Mouse (Mus musculus) A20 (cell line): Measurements from ENCODE around the gene Rps18.
"Not testable (repeated sequence)": the region's sequence is repeated elsewhere in the genome, so short reads cannot be mapped to it uniquely, and the experiment has no call there.

Source experiments
- DNase-seq: peaks from one replicate; pipeline ENCODE4 v3.0.0-alpha.2; 2011; ENCODE audit warnings: low read depth, low spot score

The Rps18 gene

DNA sequence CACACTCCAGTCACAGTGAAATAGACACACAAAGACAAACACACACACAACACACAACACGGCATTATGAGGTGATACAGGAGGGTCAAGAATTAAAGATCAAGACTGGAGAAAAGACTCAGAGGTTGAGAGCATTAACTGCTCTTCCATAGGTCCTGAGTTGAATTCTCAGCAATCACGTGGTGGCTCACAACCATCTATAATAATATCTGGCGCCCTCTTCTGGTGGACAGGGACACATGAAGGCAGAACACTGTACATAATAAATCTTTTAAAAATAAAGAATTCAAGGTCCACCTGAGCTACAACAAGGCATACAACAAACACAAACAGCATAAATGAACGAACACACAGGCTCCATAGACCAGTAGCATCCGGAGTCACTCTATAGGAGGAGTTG is 13.1 kb upstream of the Rps18 start:
- DNase-seq, result peak; percentile 86

DNA sequence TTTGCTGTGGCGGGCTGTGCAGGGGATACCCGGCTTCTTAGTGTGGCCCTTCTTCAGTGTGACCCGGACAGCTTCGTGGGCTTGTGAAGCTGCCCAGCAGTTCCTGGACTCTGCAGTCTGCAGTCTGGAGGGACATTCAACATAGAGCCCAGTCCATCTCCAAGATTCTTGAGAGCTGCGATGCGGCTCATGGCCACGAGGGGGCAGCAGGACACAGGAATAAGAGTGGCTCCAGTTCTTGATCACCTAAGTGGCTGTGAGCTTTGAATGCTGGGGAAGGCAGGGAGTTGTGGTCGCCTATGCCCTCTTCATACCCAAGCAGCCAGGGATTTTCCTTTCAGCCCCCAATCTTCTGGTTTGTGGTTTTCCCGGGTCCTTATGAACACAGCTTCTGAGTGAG is 12.7 kb upstream of the Rps18 start:
- peak; percentile 70 for DNase-seq

DNA sequence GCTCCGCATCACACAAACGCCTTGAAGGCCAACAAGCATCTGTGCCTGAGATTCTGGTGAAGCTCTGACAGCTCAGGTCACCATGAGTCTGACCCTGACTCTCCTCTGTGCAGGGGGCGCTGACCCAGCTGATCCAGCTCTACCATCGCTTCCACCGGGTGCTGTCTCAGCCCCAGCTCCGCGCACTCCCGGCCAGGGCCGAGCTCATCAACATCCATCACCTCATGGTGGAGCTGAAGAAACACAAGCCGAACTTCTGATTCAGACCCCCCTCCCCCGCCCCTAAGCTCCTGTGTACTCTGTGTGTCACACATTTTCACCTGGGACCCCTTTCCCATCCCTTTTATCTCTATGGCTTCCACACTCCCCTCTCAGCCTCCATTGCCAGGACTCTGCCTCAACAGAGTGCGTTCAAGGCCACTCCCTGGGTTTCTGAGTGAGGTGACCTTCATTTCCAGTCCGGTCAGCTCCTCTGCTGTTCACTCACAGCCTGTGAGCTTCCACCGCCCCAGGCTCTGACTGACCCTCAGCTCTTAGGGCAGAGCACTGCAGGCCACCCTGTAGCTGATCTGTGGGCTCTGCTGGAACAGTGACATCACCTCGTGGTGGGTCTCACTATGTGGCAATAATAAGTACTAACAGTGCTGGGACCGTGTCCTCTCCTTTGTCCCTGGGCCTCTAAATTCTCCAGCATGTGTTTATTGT is 10.2 kb upstream of the Rps18 start:
- no peak for DNase-seq

DNA sequence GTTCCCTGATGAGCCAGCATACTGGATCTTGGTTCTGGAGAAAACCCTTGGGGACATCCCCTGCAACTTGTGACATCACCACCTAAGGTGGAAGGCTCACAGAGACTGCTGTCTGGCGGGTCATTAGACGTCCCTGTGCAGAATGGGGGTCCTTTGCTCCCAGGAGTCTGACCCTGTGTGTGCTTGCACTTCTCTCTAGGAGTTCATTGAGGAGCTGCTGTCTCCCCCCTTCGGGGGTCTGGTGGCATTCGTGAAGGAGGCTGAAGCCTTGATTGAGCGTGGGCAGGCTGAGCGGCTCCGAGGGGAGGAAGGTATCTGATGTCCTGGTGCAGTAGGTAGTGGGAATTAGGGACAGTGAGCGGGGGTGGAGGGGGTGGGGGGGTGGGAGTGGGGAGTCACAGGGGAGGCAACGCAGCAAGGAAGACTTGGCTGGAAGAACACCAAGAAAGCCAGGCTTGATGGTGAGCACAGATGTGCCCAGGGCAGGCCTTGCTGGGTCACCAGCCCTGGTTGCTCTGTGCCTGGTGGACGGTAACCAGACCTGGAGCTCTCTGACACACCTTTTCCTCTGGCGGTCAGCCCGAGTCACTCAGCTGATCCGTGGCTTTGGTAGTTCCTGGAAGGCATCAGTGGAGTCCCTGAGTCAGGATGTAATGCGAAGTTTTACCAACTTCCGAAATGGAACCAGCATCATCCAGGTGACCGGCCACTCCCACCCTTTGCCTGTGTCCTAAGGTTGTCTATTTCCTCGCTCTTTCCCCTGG is 9.5 kb upstream of the Rps18 start:
- no peak for DNase-seq

DNA sequence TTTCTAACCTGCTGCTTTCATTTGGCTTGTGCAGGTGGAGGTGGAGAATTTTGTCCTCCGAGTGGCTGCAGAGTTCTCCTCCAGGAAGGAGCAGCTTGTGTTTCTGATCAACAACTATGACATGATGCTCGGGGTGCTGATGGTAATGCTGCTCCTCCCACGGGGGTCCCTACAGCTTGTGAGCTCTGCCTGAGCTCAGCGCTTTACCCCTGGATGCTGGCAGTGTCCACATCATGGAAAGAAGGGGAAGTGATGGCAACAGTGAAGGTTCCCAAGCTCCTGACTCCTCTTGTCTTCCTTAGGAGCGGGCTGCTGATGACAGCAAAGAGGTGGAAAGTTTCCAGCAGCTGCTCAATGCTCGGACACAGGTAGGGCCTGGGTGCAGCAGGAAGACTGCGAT is 7.1 kb upstream of the Rps18 start:
- no peak for DNase-seq

DNA sequence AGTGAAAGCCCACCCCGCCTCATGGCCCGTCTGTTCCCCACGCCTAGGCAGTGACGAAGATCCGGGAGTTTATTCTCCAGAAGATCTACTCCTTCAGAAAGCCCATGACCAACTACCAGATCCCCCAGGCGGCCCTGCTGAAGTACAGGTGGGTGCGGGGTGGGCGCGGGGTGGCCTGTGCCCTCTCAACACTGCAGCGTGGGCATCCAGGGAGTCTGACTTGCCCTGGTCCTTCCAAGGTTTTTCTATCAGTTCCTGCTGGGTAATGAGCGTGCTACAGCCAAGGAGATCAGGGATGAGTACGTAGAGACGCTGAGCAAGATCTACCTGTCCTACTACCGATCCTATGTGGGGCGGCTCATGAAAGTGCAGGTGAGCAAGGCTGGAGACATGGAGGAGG is 4.1 kb upstream of the Rps18 start:
- DNase-seq, result no peak

DNA sequence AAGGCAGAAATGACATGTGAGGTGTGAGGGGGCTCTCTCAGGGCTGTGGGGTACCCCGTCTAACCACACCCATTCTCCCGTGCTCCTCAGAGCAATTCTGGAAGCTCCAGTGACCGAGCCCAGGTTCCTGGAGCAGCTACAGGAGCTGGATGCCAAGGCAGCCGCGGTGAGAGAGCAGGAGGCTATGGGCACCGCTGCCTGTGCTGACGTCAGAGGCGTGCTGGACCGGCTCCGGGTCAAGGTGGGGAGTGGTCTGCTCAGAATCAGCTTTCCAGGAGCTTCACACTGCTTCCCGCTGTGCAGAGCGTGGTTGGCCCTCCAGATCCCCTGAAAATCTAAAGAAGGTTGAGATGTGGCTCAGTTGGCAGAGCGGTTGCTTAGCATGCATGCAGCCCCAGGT is 3.3 kb upstream of the Rps18 start:
- DNase-seq, result no peak

DNA sequence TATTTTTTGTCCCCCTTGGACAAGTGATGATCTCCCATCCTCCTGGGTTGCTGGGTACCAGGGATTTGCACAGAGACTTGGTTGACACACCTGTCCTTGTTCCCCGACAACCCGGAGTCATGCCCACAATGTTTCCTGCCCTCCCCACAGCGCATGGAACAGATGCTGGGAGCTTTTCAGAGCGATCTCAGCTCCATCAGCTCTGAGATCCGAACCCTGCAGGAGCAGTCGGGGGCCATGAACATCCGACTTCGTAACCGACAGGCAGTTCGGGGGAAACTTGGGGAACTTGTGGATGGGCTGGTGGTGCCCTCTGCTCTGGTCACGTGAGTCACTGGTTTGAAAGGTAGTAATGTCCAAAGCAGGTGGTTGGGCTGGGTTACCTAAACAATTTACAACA is 2.6 kb upstream of the Rps18 start:
- no peak for DNase-seq

DNA sequence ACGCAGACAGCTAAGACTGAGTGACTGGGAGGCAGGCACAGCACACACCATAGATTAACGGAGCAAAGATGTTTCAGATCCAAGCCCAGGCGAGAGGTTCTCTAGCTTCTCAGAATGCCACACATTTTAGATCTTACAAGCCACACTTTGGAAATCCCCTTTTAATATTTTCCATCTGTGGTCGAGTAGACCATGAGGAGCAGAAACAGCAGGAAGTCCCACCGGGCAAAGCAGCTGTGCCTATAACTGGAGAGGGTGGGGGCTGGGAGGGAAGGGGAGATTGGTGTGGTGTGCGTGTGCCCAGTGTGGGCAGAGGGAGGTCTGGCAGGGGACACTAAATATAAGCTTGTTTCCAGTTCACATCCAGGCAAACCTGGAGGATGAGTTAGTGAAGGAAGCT is 1.7 kb upstream of the Rps18 start:
- no peak for DNase-seq

DNA sequence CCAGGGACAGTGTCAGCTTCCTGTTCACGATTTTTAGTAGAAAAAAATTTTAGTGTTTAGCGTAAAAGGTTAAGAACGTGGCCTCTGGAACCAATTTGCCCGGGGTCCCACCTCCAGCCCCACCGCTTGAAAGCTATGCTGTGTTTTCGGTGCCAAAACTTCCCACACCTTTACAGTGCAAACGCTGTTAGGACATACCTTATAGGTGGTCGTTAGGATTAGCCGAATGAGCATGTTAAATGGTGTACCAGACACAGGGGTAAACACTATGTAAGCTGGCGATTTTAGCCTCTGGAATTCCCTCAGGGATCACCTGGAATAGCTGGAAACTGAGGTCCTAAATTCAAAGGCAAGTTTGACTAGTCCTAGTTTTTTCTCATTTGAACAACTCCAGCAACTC is 535 bp upstream of the Rps18 start:
- DNase-seq, result no peak

DNA sequence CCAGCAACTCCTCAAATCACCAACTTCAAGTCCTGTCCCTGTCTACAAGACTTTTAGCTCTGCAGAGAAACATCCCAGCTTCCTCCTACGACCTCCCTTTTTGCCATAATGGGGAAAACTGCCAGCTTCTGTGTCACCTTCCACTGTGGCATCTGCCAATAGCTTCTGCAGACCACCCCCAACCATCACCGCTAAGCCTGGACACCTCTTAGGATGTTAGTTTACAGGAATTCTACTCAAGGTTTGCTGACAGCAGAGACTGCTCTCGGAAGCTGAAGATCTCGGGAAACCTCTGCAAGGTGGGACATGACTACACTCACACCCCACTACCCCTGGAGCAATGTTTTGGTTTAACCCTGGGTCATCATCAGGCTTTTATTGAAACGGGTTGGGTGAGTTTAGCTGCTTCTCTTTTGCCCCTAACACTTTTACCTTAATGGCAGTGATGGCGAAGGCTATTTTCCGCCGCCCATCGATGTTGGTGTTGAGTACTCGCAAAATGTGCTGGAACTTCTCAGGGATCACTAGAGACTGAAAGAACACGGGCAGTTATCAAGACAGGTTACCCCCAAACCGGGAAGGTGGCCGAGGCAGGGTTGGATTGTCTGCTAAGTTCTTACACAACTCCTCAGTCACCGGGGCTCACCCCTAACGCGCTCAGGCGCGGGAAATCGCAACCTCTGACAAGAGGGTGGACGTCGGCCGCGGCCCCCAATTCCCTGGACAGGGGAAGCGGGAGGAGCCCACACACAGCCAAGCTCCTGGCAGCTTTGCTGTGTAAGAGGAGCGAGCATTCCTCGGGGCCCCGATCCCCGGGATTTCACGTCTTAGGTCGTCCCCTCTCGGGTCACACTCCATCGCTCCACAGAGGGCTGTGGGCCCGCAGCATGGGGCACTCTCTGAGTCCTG is 901 bp downstream of the Rps18 start:
- DNase-seq, result no peak

DNA sequence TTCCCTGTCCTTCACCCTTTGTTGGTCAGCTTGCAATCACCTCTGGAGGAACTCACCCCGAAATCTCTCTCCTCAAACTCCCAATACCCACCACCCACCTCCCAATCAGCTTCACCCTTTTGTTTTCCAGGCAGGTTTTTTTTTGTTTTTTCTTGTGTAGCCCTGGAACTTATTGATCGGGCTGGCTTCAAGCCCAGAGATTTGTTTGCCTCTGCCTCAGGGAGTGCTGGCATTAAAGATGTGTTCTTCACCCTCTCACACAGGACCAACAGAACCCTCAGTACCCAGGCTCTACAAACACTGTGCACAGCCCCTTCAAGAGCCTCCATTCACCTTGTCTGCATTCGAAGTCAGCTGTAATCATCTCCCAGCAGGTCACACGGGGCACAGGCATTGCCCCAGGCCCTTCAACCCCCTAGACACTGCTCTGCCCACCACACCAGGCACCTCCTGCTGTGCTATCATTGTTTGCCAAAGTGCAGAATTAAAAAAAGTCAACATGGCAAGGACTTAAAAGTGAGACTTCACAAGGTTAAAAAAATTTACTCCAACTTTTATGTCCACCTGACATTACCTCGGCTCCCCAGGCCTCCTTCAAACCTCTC is 1.7 kb downstream of the Rps18 start:
- no peak for DNase-seq

DNA sequence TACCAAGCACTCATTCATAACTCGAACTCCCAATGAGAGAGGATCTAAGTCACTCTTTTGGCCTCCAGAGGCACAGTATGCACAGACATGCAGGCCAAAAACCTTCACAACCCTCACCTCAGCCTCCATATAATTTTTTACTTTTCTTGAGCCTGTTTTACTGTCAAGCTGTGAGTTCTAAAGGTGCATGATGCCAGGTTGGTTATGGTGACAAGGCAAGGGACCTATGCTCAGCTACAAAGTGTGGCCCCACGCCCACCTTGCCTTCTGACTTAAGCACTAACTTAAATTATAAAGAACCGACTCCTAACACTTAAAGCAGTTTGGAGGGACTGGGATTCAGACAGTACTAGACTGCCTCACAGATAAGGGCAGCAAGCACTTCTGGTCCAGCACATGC is 2.5 kb downstream of the Rps18 start:
- no peak for DNase-seq

DNA sequence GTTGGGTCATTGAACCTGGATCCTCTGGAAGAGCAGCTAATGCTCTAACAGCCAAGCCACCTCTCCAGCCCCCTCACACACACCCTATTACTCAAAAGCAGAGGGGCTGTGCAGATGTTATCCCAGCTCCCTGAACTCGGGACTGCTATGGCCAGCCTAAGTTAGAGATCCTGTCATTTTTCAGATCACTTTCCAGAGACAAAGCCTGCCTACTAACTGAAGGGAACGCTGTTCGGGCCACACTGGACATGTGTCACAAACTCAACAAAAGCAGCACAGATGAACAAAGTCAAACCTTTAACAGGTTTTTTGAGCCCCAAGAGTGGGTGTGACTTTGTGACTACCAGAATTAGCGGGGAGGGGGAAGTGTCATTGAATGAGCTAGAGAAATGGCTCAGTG is 2.9 kb downstream of the Rps18 start:
- DNase-seq, result no peak

DNA sequence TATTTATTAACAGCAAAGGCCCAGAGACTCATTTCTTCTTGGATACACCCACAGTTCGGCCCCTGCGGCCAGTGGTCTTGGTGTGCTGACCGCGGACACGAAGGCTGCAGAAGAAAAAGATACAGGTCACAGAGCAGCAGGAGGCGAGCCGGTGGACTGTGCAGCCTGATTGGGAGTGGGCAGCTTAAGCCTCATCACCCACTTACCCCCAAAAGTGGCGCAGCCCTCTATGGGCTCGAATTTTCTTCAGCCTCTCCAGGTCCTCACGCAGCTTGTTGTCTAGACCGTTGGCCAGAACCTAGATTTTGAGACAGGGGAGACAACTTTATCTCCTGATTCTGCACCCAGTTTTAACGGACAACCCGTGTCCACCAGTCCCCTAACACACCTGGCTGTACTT is 3.8 kb downstream of the Rps18 start:
- not testable (repeated sequence) for DNase-seq

DNA sequence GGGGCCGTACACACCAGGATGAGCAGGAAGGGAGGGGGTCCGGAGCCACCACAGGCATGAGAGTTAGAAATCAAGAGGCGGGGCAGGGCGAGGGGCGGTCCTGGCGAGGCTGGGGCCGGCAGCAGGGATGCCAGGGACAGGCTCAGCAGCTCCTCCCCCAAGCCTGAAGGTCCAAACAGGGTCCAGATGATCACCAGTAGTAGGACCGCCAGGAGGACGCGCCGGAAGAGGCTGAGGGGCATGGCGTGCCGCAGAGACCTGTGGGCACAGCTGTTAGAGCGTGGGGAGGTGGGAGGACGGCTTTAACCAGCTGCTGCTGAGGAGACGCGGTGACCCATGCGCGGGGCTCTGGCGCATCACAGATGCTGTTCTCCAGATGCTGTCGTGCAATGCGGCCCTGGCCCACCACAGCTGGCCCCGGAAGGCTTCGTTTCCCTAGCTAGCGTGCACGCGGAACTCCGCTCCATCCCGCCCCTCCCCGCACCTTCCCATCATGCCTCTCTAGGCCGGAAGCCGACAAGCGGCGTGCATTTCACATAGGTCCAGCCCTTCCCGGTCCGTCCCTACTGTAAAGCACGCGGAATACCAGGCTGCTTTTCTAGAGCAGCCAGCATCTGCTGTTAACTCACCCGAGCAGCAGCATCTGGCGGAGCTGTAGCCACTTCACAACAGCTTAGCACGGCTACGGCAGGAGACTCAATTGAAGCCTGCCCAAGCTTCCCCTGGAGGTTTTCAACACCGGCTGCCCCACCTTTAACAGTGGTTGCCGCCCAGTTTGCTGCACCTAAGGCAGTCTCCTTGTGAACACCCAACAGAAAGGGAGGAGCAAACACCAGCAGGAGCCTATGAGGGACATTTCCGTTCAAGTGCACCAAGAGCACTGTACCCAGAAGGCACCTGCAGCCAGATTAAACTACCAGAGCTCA is 4.5 kb downstream of the Rps18 start, which contains the start of gene B3galt4:
Gene B3galt4 (minus strand): TSS at position 468 of the 926 bp plus-strand sequence.
- peak; percentile 86 for DNase-seq

DNA sequence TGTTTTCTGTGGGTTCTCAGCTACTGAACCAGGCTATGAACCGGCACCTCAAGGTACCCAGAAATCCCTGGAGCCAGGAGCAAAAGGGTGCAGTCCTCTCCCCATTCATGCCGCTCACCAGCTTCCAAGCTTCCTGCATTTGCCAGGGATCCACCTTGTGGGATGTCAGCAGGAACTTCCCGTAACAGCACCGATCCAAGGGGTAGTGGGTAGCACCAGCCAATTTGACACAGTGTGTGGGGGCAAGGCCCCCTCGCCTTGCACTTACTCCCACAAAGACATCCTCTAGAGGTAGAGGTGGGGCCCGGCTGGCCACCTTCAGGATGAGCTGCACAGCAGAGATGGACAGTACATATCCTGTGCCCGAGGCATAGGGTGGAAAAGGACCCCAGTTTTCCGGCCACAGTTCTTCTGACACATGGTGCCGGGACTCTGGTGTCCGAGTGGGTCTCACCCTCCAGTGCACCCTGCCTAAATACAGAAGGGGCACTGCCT is 5.6 kb downstream of the Rps18 start:
- DNase-seq, result no peak

DNA sequence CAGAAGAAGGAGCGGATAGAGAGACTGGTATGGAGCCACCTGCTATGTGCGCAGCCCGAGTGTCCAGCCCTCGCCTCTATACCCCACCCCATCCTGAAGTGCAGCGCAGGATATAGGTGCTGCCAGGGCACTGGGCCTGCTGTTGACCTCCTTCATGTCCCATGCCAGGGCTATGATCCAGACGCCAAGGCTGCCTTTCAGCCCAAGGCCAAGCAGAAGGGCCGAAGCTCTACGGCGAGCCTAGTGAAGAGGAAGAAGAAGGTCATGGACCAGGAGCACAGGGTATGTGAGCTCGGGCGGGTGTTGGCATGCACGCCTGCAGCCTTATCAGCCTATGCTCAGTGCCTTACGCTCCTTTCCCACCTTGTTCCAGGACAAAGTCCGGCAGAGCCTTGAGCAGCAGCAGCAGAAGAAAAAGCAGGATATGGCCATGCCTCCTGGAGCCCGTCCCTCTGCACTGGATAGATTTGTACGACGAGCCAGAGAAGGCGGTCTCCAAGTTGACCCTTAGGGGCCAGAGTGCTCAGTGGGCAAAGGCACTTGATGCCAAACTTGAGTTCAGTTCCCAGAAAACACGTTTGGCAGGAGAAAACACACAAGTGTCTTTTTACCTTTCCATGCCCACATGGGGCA is 6.8 kb downstream of the Rps18 start:
- DNase-seq, result no peak

DNA sequence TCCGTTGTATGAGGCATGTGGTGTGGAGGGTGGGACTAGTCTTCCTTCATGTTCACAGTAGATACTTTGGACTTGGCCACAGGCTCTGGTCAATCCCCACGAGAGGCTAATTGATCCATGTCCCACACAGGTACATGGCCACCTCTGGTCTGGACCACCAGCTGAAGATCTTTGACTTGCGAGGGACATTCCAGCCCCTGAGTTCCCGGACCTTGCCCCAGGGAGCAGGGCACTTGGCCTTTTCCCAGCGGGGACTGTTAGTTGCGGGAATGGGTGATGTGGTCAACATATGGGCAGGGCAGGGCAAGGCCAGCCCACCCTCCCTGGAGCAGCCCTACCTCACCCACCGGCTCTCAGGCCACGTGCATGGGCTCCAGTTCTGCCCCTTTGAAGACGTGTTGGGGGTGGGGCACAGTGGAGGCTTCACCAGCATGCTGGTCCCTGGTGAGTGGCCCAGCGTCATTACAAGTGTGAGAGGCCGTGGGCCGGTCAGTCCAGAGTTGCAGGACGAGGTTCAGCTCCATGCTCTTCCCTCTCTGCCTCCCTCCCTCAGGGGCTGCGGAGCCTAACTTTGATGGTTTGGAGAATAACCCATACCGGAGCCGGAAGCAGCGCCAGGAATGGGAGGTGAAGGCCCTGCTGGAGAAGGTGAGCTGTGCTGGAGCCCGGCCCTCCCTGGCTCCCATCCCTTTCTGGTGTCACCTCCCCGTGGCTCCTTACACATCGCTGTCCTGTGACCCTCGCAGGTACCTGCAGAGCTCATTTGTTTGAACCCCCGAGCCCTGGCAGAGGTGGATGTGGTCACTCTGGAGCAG is 7.5 kb downstream of the Rps18 start:
- no peak for DNase-seq
